36 mouse cellular contexts compared by ENCODE assay signal in the genomic region with DNA sequence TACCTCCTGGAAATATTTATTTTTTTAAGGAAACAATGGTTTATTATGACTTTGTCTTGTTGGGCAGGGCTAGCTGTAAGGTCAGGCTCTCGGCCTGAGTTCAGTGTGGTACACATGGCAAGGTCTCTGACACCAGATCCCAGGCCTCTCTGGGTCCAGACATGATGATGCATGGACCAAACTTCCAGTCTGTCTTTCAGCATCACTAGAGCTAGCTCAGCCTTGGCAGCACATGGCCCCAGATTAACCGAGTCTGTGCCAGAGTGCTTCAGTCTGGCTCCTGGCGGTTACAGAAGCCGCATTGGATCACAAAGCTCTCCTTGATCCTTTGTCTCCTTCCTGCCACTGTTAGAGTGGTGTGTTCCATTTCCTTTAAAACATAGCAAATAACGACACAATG. TPM values are rescaled to one million over a fixed set of nuclear protein-coding genes. Genes with fewer than 3 reads are reported as not detected.
"Had no signal": no experiment of that assay in that cellular context is flagged by ENCODE, and none has a peak within 500 bp of the region (broad histone marks: within the 10 kb centered on the region; RNA-seq: fewer than 3 reads in every experiment).

No protein-coding gene starts in this region.

- H3K27ac ChIP-seq: heart, embryonic 10.5 days; heart, embryonic 13.5 days; heart, embryonic 15.5 days; hindbrain, embryonic 10.5 days; hindbrain, embryonic 12.5 days; hindbrain, embryonic 13.5 days; hindbrain, embryonic 14.5 days; hindbrain, embryonic 15.5 days; hindbrain, postnatal 0 days; intestine, embryonic 15.5 days; kidney, embryonic 15.5 days; kidney, postnatal 0 days; layer of hippocampus, adult 2 months had no signal

- H3K4me2 ChIP-seq: heart, embryonic 11.5 days; heart, embryonic 12.5 days; heart, embryonic 13.5 days; heart, embryonic 15.5 days; hindbrain, embryonic 12.5 days; hindbrain, embryonic 13.5 days; hindbrain, embryonic 14.5 days; hindbrain, embryonic 15.5 days; intestine, embryonic 15.5 days; kidney, embryonic 15.5 days had no signal

- ATAC-seq: hindbrain, embryonic 16.5 days; hindbrain, postnatal 0 days; inflammation-experienced regulatory T-cells, adult 6 months; intestine, embryonic 15.5 days; intestine, embryonic 16.5 days; intestine, postnatal 0 days had no signal

- DNase-seq: heart, postnatal 10 days; heart, postnatal 14 days; heart, postnatal 36 days; heart, postnatal 4 days; kidney, adult 11 months; kidney, adult 18-20 months; kidney, adult 2 months; kidney, adult 8-10 months; kidney, adult 9 months; kidney, postnatal 10 days; kidney, postnatal 14 days; kidney, postnatal 25 days; kidney, postnatal 36 days; kidney, postnatal 4 days; layer of hippocampus, adult 9-11 months; layer of hippocampus, postnatal 36 days had no signal

- H3K4me3 ChIP-seq: heart, embryonic 10.5 days; heart, embryonic 12.5 days; heart, embryonic 13.5 days; heart, embryonic 15.5 days; hindbrain, embryonic 10.5 days; hindbrain, embryonic 12.5 days; hindbrain, embryonic 13.5 days; hindbrain, embryonic 15.5 days; intestine, embryonic 15.5 days; kidney, embryonic 15.5 days; layer of hippocampus, adult 2 months had no signal

- H3K9me3 ChIP-seq: heart, embryonic 10.5 days; heart, embryonic 12.5 days; heart, embryonic 13.5 days; heart, embryonic 15.5 days; hindbrain, embryonic 10.5 days; hindbrain, embryonic 12.5 days; hindbrain, embryonic 13.5 days; hindbrain, embryonic 15.5 days; intestine, embryonic 15.5 days; kidney, embryonic 15.5 days had no signal

- H3K9ac ChIP-seq: heart, embryonic 12.5 days; heart, embryonic 13.5 days; heart, embryonic 15.5 days; hindbrain, embryonic 12.5 days; hindbrain, embryonic 13.5 days; hindbrain, embryonic 14.5 days; hindbrain, embryonic 15.5 days; intestine, embryonic 15.5 days; kidney, embryonic 15.5 days had no signal

- H3K27me3 ChIP-seq: heart, embryonic 12.5 days; intestine, embryonic 15.5 days; kidney, embryonic 15.5 days had no signal

RNA-seq across cellular contexts. Expression of a gene that starts 17.8 kb away (rescaled TPM):
- total RNA-seq: hematopoietic stem cell, adult 5-6 weeks had no signal
